Mouse (Mus musculus) liver, embryonic 14.5 days (tissue): ENCODE measurements around the gene Ergic1. TPM values are rescaled to one million over a fixed set of nuclear protein-coding genes. Genes with fewer than 3 reads are reported as not detected.
A peak's percentile ranks its signal among the peaks of the same experiment; 100 is the strongest.

ENCODE experiments used
- ATAC-seq: fragments of 200-750 bp; cut with Nextera tagmentation; 2 replicates; pipeline ENCODE4 v1.8.0; 2017; ENCODE audit warnings: moderate number of reproducible peaks, mild to moderate bottlenecking, moderate library complexity; ENCODE audit not compliant: insufficient read depth
- DNase-seq, 3 experiments: peaks; one replicate each; pipeline ENCODE4 v3.0.0-alpha.2; 2012 to 2013; ENCODE audit warnings: low read depth in 3 of 3, low spot score in 3 of 3
- H3K27ac ChIP-seq: fragments of 300-500 bp; sonication (generic); 2 replicates; pipeline ENCODE4 v1.5.1; 2014; ENCODE audit warnings: moderate library complexity, mild to moderate bottlenecking, control low read depth, inconsistent platforms
- H3K27me3 ChIP-seq: fragments of 300-500 bp; sonication (generic); 2 replicates; pipeline ENCODE4 v1.6.1; 2014; ENCODE audit warnings: mild to moderate bottlenecking, low read length, moderate library complexity; ENCODE audit not compliant: control insufficient read depth, insufficient read depth
- H3K36me3 ChIP-seq: fragments of 300-500 bp; sonication (generic); replicated peaks from 2 replicates; pipeline ENCODE4 v1.6.1; 2014; ENCODE audit warnings: low read depth; ENCODE audit not compliant: control insufficient read depth, insufficient read depth
- H3K4me1 ChIP-seq, 2 experiments: fragments of 200-500 bp in 1 of 2; fragments of 300-500 bp in 1 of 2; sonication (generic) in 1 of 2; replicated peaks; 2 replicates each; pipeline ENCODE4 v1.6.1; 2012 to 2014; ENCODE audit warnings: antibody characterized with exemption in 1 of 2, inconsistent platforms in 1 of 2, low read length in 1 of 2; ENCODE audit not compliant: control insufficient read depth in 2 of 2, insufficient read depth in 2 of 2
- H3K4me2 ChIP-seq: fragments of 300-500 bp; sonication (generic); 2 replicates; pipeline ENCODE4 v1.6.1; 2014; ENCODE audit warnings: low read depth, mild to moderate bottlenecking, control low read depth, moderate library complexity
- H3K4me3 ChIP-seq, 2 experiments: fragments of 200-500 bp in 1 of 2; fragments of 300-500 bp in 1 of 2; sonication (generic) in 1 of 2; 2 replicates each; pipeline ENCODE4 v1.5.1; 2012 to 2014; ENCODE audit warnings: low read depth in 2 of 2, low read length in 2 of 2, mild to moderate bottlenecking in 2 of 2, control low read depth in 1 of 2, inconsistent platforms in 1 of 2, moderate library complexity in 1 of 2; ENCODE audit not compliant: insufficient read depth in 1 of 2
- H3K9ac ChIP-seq: fragments of 300-500 bp; sonication (generic); replicated peaks from 2 replicates; pipeline ENCODE4 v1.6.1; 2014; ENCODE audit warnings: mild to moderate bottlenecking, control low read depth, moderate library complexity
- H3K9me3 ChIP-seq: fragments of 300-500 bp; sonication (generic); 2 replicates; pipeline ENCODE4 v1.6.1; 2016; ENCODE audit warnings: low read length, mixed read lengths; ENCODE audit not compliant: control insufficient read depth
- CTCF ChIP-seq: IDR thresholded peaks from 2 replicates; pipeline ENCODE4 v1.5.1; 2016; ENCODE audit warnings: antibody characterized with exemption, low read depth, control low read depth
- EP300 ChIP-seq: IDR thresholded peaks from 2 replicates; pipeline ENCODE4 v1.6.1; 2016; ENCODE audit warnings: antibody characterized with exemption, low read depth
- WGBS: fragments of 180-500 bp; shearing (Covaris S2); extraction: QIAGEN DNeasy Blood & Tissue Kit; methylation state at CpG from one replicate; pipeline ENCODE4 v1.1.7; 2014; ENCODE audit not compliant: insufficient replicate concordance; 5-methylcytosine and 5-hydroxymethylcytosine counted together
- polyA plus RNA-seq, 2 experiments: library from polyadenylated mRNA; depleted of rRNA in 1 of 2; stranded (reverse) in 1 of 2; unstranded in 1 of 2; fragments of >200 nt; fragmentation: Nextera tagmentation in 1 of 2; extraction: Ambion mirVana in 1 of 2; gene quantifications; 2 replicates each; pipeline versions ENCODE4 v1.2.1 to v1.2.3; 2012 to 2014

Ergic1 gene
- polyA plus RNA-seq, 2 experiments = 26.0 to 33.4 TPM

DNA sequence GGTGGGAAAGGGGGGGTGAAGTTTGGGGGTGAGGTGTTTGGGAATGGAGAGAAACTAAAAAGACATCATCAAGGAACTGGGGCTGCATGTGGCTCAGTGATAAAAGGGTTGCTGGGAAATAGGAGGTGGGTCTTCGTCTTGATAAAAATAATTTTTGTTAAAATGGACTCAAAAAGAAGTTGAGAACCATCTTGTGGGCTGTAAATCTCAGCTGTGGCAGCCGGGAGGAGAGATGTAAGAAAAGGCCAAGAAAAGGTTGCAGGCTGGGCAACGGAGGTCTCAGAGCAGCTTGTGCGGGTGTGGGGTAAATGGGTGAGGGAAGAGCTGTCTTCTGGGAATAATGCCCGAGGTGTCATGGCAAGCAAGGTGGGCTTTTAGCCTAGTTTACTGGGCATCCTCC lies 100.9 kb downstream of the Ergic1 start:
- Histone ChIP-seq H3K27me3 (no peaks in the 10 kb centered on the region; the same call in 1 of the 2 replicates), H3K9me3 (no peaks in the 10 kb centered on the region), H3K27ac (no peak overlapping the region), H3K9ac (0 out of 2 replicates have a peak overlapping the region, but pooled peaks have one; percentile 13), H3K4me2 (peak overlapping the region; percentile 91; the same call in 1 of the 2 replicates), H3K4me1 (peaks cover 11 to 18% of the 10 kb centered on the region in 2 experiments), H3K36me3 (no peaks in the 10 kb centered on the region), H3K4me3 (no peak overlapping the region)
- WGBS = 52% methylated on average over 5 of the region's 5 CpGs
- ATAC-seq = no peak
- no peak for DNase-seq
- TF ChIP-seq CTCF = no peak
- TF ChIP-seq EP300 = no peak

- peak within 1 kb of the TSS; percentile 53 for H3K27ac ChIP-seq
- DNase-seq (peak; percentile 88 to 89 (median 88)), ATAC-seq (peak; percentile 78)
- H3K4me3 ChIP-seq = peak within 1 kb of the TSS; percentile 81 to 93
- peak within 1 kb of the TSS; percentile 91 for H3K4me2 ChIP-seq
- H3K9ac ChIP-seq = peak within 1 kb of the TSS; percentile 68
- H3K36me3 ChIP-seq = no peaks in the 10 kb centered on the region
- TF ChIP-seq CTCF (peak; percentile 99), EP300 (no peak)
- H3K9me3 ChIP-seq = no peaks in the 10 kb centered on the region
- peaks cover 11 to 18% of the 10 kb centered on the region in 2 experiments for H3K4me1 ChIP-seq
- 2% methylated on average over 28 of the region's 28 CpGs for WGBS
- H3K27me3 ChIP-seq = no peaks in the 10 kb centered on the region; the same call in 1 of the 2 replicates
Observed at GRCm38 (mm10) chr17:26662978-26663683, 101.8 kb downstream of the Ergic1 start, which contains the start of gene Atp6v0e. Gene Atp6v0e (plus strand): TSS chr17:26663231.

- no peak overlapping the region for H3K27ac ChIP-seq
- TF ChIP-seq CTCF = no peak
- TF ChIP-seq EP300 = no peak
Observed at GRCm38 (mm10) chr17:26665600-26665999, 104.3 kb downstream of the Ergic1 start.

DNA sequence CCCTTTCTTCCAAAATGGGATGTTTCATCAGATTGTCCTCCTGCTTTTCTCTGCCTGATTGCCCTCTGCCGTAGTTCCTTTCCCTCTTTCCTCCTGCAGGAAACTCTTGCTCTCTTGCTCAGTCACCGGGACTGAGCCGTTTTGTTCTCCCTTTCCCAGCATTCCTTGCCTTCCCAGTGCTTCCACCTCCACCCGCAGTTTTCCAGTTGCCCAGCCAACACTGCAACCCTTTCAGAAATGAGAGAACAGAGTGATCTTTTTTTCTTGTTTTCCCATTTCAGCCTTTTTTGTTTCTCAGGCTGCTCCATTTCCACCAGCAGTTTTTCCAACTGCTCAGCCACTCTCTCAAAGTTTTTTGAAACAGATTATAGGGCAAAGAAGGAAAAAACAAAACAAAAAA lies 110.0 kb downstream of the Ergic1 start:
- DNase-seq (no peak), ATAC-seq (no peak)
- H3K4me3 ChIP-seq = no peak overlapping the region
- no peak for TF ChIP-seq EP300
- TF ChIP-seq CTCF = no peak
- WGBS = 43% methylated on average over 4 of the region's 4 CpGs
- H3K4me1 ChIP-seq = peaks cover 3% of the 10 kb centered on the region in 2 experiments; a peak in 3 of 4 replicates
- H3K9ac ChIP-seq = no peak overlapping the region
- no peak overlapping the region for H3K4me2 ChIP-seq
- no peak overlapping the region for H3K27ac ChIP-seq
- H3K36me3 ChIP-seq = no peaks in the 10 kb centered on the region
- H3K27me3 ChIP-seq = no peaks in the 10 kb centered on the region
- H3K9me3 ChIP-seq = no peaks in the 10 kb centered on the region

More at GRCm38 (mm10) chr17:26665600-26665999, 104.3 kb downstream of the Ergic1 start:
- Histone ChIP-seq H3K9ac (no peak overlapping the region), H3K36me3 (no peaks in the 10 kb centered on the region), H3K9me3 (no peaks in the 10 kb centered on the region), H3K4me1 (peaks cover 11 to 18% of the 10 kb centered on the region in 2 experiments), H3K4me3 (no peak overlapping the region), H3K4me2 (no peak overlapping the region), H3K27me3 (no peaks in the 10 kb centered on the region; the same call in 1 of the 2 replicates)
- ATAC-seq (no peak), DNase-seq (no peak)
- 68% methylated on average over 4 of the region's 4 CpGs for WGBS

DNA sequence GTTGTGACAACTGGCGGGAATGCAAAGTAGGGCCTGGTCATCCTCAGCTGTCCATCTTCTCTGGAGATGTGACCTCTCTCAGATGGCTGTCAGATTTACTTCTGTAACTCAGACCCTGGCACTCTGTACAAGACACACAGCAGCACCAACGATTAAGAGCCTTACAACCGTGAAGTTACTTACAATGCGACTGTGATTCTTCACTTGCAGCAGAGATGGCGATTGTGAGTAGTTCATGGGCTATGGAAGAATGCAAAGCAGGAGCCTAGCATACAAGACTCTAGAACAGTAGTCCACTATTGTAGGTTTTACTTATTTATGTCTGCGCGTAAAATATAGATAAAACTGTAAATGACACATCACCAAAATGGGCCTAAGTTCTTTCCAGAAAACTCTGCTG lies 114.6 kb downstream of the Ergic1 start:
- Histone ChIP-seq H3K4me1 (peaks cover 14 to 19% of the 10 kb centered on the region in 2 experiments), H3K27me3 (no peaks in the 10 kb centered on the region), H3K9me3 (no peaks in the 10 kb centered on the region), H3K27ac (no peak overlapping the region; the same call in 1 of the 2 replicates), H3K4me3 (peak overlapping the region; percentile 75 to 89), H3K4me2 (peak overlapping the region; percentile 86), H3K36me3 (no peaks in the 10 kb centered on the region; the same call in 1 of the 2 replicates), H3K9ac (peak overlapping the region; percentile 94; the same call in 1 of the 2 replicates)
- TF ChIP-seq EP300 (no peak), CTCF (no peak)
- 0 out of 2 replicates have a peak, but pooled peaks have one; percentile 3 for ATAC-seq
- DNase-seq = no peak
- WGBS = 21% methylated on average over 7 of the region's 7 CpGs
